Mouse (Mus musculus): ENCODE results near the gene Col4a2. TPM values are rescaled to one million over a fixed set of nuclear protein-coding genes. Genes with fewer than 3 reads are reported as not detected.

Col4a2 gene
- polyA plus RNA-seq, 1 experiment from 2014 or later: 126 TPM

GRCm38 (mm10) chr8:11297141-11297838 lies 15.3 kb upstream of the Col4a2 start:
- ATAC-seq (ENCODE audit: borderline replicate concordance, extremely low read depth, low FRiP score, low TSS enrichment): no peak
- H3K4me2 ChIP-seq: no peak overlapping the region
- H3K4me3 ChIP-seq: no peak overlapping the region
- no peaks in the 10 kb centered on the region for H3K9me3 ChIP-seq
- no peak overlapping the region for H3K9ac ChIP-seq
- WGBS: 72% methylated on average over 8 of the region's 8 CpGs
- H3K4me1 ChIP-seq: peaks cover 62% of the 10 kb centered on the region
- H3K27ac ChIP-seq: peak overlapping the region; percentile 87
- H3K36me3 ChIP-seq: 0 out of 2 replicates have a peak, but pooled peaks cover 6% of the 10 kb centered on the region
- H3K27me3 ChIP-seq: no peaks in the 10 kb centered on the region

DNA sequence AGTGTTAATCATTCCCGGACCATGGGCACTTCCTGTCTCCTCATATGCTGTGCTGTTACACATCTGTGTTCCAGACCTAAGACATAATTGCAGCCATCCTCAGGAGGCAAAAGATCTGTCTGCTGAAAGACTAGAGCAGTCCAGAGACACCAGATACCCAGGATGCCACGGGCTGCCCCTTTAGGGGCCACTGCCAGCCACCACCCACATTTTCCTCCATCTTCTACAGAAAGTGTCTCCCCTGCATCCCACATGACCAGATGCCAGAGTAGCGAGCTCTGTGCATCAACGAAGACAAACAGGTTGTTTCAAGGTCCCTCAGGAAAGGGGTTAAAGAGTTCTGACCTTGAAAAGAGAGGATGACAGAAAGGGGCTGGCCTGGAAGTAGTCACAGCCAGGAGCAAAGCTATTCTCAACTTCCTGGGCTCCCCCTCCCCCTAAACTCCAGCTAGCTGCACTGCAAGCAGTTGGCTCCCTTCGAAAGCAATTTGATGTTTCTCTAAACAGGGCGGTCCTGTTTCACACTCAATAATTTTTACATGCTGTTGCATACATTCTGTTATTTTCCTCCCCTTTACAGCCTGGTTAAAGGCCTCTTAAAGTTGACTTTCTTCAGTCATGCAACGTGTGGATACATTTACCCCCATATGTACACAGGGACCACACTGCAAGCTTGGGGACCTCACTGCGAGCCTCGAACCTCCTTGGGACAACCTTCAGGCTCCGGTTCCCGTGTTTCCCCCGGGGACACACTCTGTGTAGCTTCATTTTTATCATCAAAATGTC lies 13.9 kb upstream of the Col4a2 start:
- 27% methylated on average over 12 of the region's 12 CpGs for WGBS

GRCm38 (mm10) chr8:11299317-11299602 lies 13.3 kb upstream of the Col4a2 start:
- Histone ChIP-seq H3K4me3 (no peak overlapping the region), H3K27ac (peak overlapping the region; percentile 87), H3K36me3 (no peaks in the 10 kb centered on the region), H3K4me2 (0 out of 2 replicates have a peak overlapping the region, but pooled peaks have one; percentile 11), H3K27me3 (no peaks in the 10 kb centered on the region), H3K9ac (no peak overlapping the region), H3K4me1 (peaks cover 59% of the 10 kb centered on the region), H3K9me3 (no peaks in the 10 kb centered on the region)
- peak; percentile 49 for ATAC-seq (ENCODE audit: borderline replicate concordance, extremely low read depth, low FRiP score, low TSS enrichment)
- 30% methylated on average over 3 of the region's 3 CpGs for WGBS

More for the DNA sequence above, 13.9 kb upstream of the Col4a2 start:
- Histone ChIP-seq H3K36me3 (no peaks in the 10 kb centered on the region), H3K27me3 (no peaks in the 10 kb centered on the region), H3K4me2 (no peak overlapping the region), H3K9ac (no peak overlapping the region), H3K4me3 (no peak overlapping the region), H3K27ac (peak overlapping the region; percentile 87), H3K4me1 (peaks cover 60% of the 10 kb centered on the region), H3K9me3 (no peaks in the 10 kb centered on the region)
- ATAC-seq (ENCODE audit: borderline replicate concordance, extremely low read depth, low FRiP score, low TSS enrichment): peak; percentile 80

GRCm38 (mm10) chr8:11300436-11300835 lies 12.2 kb upstream of the Col4a2 start:
- Histone ChIP-seq H3K36me3 (no peaks in the 10 kb centered on the region), H3K27me3 (no peaks in the 10 kb centered on the region), H3K27ac (peak overlapping the region; percentile 87; the same call in 1 of the 2 replicates), H3K4me1 (peaks cover 63% of the 10 kb centered on the region), H3K9ac (no peak overlapping the region), H3K4me2 (no peak overlapping the region), H3K4me3 (no peak overlapping the region), H3K9me3 (no peaks in the 10 kb centered on the region)
- WGBS: 52% methylated on average over 8 of the region's 8 CpGs
- no peak for ATAC-seq (ENCODE audit: borderline replicate concordance, extremely low read depth, low FRiP score, low TSS enrichment)

DNA sequence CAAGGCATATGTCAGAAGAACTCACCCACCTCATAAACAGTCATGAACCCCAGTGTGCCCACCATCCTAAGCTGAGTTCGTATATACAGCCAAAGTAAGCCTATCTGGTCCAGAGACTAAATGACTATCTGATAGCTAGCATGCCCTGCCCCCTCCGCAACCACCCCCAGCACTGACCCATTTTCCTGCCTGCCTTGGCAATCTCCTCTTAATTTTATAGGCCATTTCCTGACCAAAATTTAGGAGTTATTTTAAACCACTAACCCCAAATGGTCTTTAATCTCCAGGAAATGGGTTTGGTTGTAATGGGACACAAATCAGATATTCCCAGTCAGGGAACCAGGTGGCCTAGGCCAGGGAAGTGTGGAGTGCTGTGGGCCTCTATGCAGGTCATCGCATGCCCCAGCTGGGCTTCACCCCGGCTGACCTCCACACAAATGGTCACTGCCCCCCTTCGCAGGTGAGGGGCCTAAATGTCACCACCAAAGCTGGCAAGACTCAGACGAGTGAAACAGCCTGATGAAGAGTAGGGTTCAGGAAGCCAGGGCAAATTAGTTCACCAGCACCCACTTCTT lies 8.5 kb upstream of the Col4a2 start:
- H3K27ac ChIP-seq: no peak overlapping the region
- H3K4me3 ChIP-seq: no peak overlapping the region
- no peak overlapping the region for H3K4me2 ChIP-seq
- H3K27me3 ChIP-seq: no peaks in the 10 kb centered on the region
- 85% methylated on average over 6 of the region's 6 CpGs for WGBS
- no peak for ATAC-seq (ENCODE audit: borderline replicate concordance, extremely low read depth, low FRiP score, low TSS enrichment)
- H3K4me1 ChIP-seq: peaks cover 51% of the 10 kb centered on the region
- H3K36me3 ChIP-seq: peaks cover 12% of the 10 kb centered on the region; the same call in 1 of the 2 replicates
- H3K9me3 ChIP-seq: no peaks in the 10 kb centered on the region
- H3K9ac ChIP-seq: no peak overlapping the region

DNA sequence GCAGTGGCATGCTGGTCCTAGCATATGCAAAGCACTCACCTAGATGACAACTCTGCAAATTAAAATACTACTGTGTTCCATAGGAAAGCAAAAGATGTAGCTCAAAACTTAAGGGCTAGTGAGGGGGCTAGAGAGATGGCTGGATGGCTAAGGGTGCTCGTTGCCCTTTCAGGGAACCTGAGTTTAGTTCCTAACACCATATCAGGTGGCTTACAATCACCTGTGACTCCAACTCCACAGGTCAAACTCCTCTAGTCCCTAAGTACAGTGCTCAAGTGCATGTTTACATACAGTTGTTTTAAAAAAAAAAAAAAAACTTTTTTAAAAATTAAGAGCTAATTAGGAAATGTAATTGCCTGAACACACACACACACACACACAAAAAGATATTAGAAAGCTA lies 7.1 kb upstream of the Col4a2 start:
- ATAC-seq (ENCODE audit: borderline replicate concordance, extremely low read depth, low FRiP score, low TSS enrichment): no peak
- no peak overlapping the region for H3K27ac ChIP-seq
- H3K36me3 ChIP-seq: peaks cover 12% of the 10 kb centered on the region; the same call in 1 of the 2 replicates
- no peak overlapping the region for H3K9ac ChIP-seq
- 81% methylated on average over 1 of the region's 1 CpGs for WGBS
- no peak overlapping the region for H3K4me3 ChIP-seq
- H3K4me2 ChIP-seq: no peak overlapping the region
- no peaks in the 10 kb centered on the region for H3K27me3 ChIP-seq
- no peaks in the 10 kb centered on the region for H3K9me3 ChIP-seq
- H3K4me1 ChIP-seq: peaks cover 50% of the 10 kb centered on the region

- H3K4me3 ChIP-seq: no peak overlapping the region
- 74% methylated on average over 7 of the region's 7 CpGs for WGBS
Observed at GRCm38 (mm10) chr8:11307451-11307850, 5.2 kb upstream of the Col4a2 start.

GRCm38 (mm10) chr8:11308570-11308998 lies 4.0 kb upstream of the Col4a2 start:
- H3K27ac ChIP-seq: peak overlapping the region; percentile 39; the same call in 1 of the 2 replicates
- H3K36me3 ChIP-seq: peaks cover 12% of the 10 kb centered on the region; the same call in 1 of the 2 replicates
- no peak for ATAC-seq (ENCODE audit: borderline replicate concordance, extremely low read depth, low FRiP score, low TSS enrichment)
- H3K4me2 ChIP-seq: no peak overlapping the region
- WGBS: 60% methylated on average over 7 of the region's 7 CpGs
- H3K9me3 ChIP-seq: no peaks in the 10 kb centered on the region
- no peak overlapping the region for H3K9ac ChIP-seq
- H3K27me3 ChIP-seq: no peaks in the 10 kb centered on the region
- peaks cover 53% of the 10 kb centered on the region for H3K4me1 ChIP-seq
- no peak overlapping the region for H3K4me3 ChIP-seq

More at GRCm38 (mm10) chr8:11307451-11307850, 5.2 kb upstream of the Col4a2 start:
- no peak overlapping the region for H3K27ac ChIP-seq
- H3K36me3 ChIP-seq: peaks cover 12% of the 10 kb centered on the region; the same call in 1 of the 2 replicates
- H3K4me2 ChIP-seq: no peak overlapping the region
- no peaks in the 10 kb centered on the region for H3K27me3 ChIP-seq
- no peak for ATAC-seq (ENCODE audit: borderline replicate concordance, extremely low read depth, low FRiP score, low TSS enrichment)
- no peak overlapping the region for H3K9ac ChIP-seq
- no peaks in the 10 kb centered on the region for H3K9me3 ChIP-seq
- H3K4me1 ChIP-seq: peaks cover 49% of the 10 kb centered on the region

GRCm38 (mm10) chr8:11309226-11309625 lies 3.4 kb upstream of the Col4a2 start:
- Histone ChIP-seq H3K9me3 (no peaks in the 10 kb centered on the region), H3K36me3 (peaks cover 12% of the 10 kb centered on the region; the same call in 1 of the 2 replicates), H3K4me2 (peak overlapping the region; percentile 71), H3K27me3 (no peaks in the 10 kb centered on the region), H3K27ac (peak overlapping the region; percentile 39; the same call in 1 of the 2 replicates), H3K4me3 (peak overlapping the region; percentile 77), H3K4me1 (peaks cover 58% of the 10 kb centered on the region), H3K9ac (no peak overlapping the region; the same call in 1 of the 2 replicates)
- ATAC-seq (ENCODE audit: borderline replicate concordance, extremely low read depth, low FRiP score, low TSS enrichment): no peak
- 48% methylated on average over 5 of the region's 5 CpGs for WGBS

DNA sequence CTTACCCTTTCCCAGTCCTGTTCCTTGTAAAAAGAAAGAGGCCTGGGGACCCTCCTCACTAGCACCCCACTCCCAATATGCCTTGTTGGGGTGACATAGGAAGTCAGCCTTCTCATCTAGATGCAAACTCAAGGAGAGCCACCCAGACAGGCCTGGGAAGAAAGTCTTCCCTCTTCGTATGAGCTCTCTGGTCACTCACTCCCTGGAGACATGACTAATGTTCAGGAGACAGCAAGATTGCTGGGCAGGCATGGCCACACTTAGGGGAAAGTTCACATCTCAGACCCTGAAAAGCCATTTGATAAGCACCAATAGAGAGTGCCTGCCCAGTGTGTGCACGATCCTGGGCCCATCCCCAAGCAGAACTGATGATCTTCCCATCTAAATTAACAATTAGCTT lies 2.6 kb upstream of the Col4a2 start:
- Histone ChIP-seq H3K9me3 (no peaks in the 10 kb centered on the region), H3K27ac (peak overlapping the region; percentile 35), H3K4me1 (peaks cover 62% of the 10 kb centered on the region), H3K4me3 (peak overlapping the region; percentile 77), H3K4me2 (peak overlapping the region; percentile 71), H3K27me3 (no peaks in the 10 kb centered on the region), H3K9ac (peak overlapping the region; percentile 90; the same call in 1 of the 2 replicates), H3K36me3 (peaks cover 12% of the 10 kb centered on the region; the same call in 1 of the 2 replicates)
- WGBS: 55% methylated on average over 2 of the region's 2 CpGs
- ATAC-seq (ENCODE audit: borderline replicate concordance, extremely low read depth, low FRiP score, low TSS enrichment): no peak

DNA sequence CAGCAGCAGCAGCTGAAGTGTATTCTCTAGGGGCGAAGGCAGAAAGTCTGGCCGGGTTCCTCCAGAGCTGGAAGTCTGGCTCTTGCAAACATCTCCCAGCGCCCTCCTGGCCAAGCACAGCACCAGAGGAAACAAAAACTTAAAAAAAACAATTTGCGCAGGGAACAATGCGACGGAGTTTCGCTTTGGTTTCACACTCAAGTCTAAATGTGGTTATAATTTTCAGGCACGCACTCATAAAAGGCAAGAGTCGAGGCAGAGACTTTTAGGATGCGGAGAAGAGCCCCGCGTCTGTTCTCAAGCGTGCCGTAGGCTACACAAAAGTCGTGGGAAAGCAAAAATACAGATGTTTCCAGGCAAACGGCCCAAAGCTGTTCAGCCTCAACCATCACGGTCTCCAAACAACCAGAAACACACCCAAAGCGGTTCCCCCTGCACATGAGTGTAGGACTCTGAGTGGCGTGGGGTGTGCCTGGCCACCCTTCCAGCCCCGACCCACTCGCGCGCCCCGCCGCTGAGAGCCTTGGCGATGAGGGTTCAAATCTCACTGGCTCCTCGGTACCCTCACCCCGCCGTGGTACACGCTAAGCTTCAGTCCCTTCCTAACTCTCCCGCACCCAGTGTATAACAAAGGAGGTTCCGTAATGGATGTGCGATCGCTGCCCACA lies 790 bp upstream of the Col4a2 start:
- Histone ChIP-seq H3K4me3 (peak overlapping the region; percentile 77), H3K4me1 (peaks cover 69% of the 10 kb centered on the region), H3K36me3 (peaks cover 12% of the 10 kb centered on the region; the same call in 1 of the 2 replicates), H3K9me3 (no peaks in the 10 kb centered on the region), H3K27me3 (no peaks in the 10 kb centered on the region), H3K9ac (peak overlapping the region; percentile 90), H3K27ac (peak overlapping the region; percentile 90), H3K4me2 (peak overlapping the region; percentile 71)
- under 1% methylated on average over 34 of the region's 34 CpGs for WGBS
- ATAC-seq (ENCODE audit: borderline replicate concordance, extremely low read depth, low FRiP score, low TSS enrichment): peak; percentile 21; the same call in 1 of the 2 replicates

Data from lung, embryonic 15.5 days (tissue).